11 mouse cellular contexts compared by ENCODE assay signal in genomic region chr16:76242850-76243249, GRCm38 (mm10).
A peak's percentile ranks its signal among the peaks of the same experiment; 100 is the strongest.
DNase-seq lines count a peak whose midpoint lies in the region; ATAC-seq and TF ChIP-seq lines count a peak whose summit lies in the region.
"Had no signal": no experiment of that assay in that cellular context is flagged by ENCODE, and none has a peak within 500 bp of the region (broad histone marks: within the 10 kb centered on the region; RNA-seq: fewer than 3 reads in every experiment).

No protein-coding gene starts in this region.

- no peaks in the 10 kb centered on the region for H3K36me3 ChIP-seq in kidney, embryonic 16.5 days (ENCODE audit: insufficient read depth, low read length)
- no peaks in the 10 kb centered on the region for H3K36me3 ChIP-seq in intestine, postnatal 0 days (ENCODE audit: control insufficient read depth, insufficient read depth)
- H3K36me3 ChIP-seq: embryonic facial prominence, embryonic 15.5 days; limb, embryonic 13.5 days; midbrain, embryonic 13.5 days had no signal

- no peak overlapping the region for H3K4me3 ChIP-seq in kidney, embryonic 16.5 days (ENCODE audit: low read length)
- H3K4me3 ChIP-seq in intestine, postnatal 0 days (ENCODE audit: low read depth, low read length) = no peak overlapping the region
- H3K4me3 ChIP-seq: embryonic facial prominence, embryonic 15.5 days; limb, embryonic 13.5 days; midbrain, embryonic 13.5 days had no signal

- H3K9me3 ChIP-seq in kidney, embryonic 16.5 days (ENCODE audit: low read length) = no peaks in the 10 kb centered on the region
- no peaks in the 10 kb centered on the region for H3K9me3 ChIP-seq in intestine, postnatal 0 days (ENCODE audit: control insufficient read depth)
- H3K9me3 ChIP-seq: embryonic facial prominence, embryonic 15.5 days; limb, embryonic 13.5 days; midbrain, embryonic 13.5 days had no signal

- peak; percentile 72 for DNase-seq in kidney, adult 18-20 months
- DNase-seq in cerebellum, adult 11 months = peak; percentile 42
- peak; percentile 51 for DNase-seq in lung, postnatal 10 days
- DNase-seq in embryo, embryonic 11 days = no peak
- no peak for DNase-seq in layer of hippocampus, postnatal 14 days (ENCODE audit: low spot score in 2 of 2)
- no peak for DNase-seq in layer of hippocampus, adult 11-12 months (ENCODE audit: low spot score)

- no peaks in the 10 kb centered on the region for H3K27me3 ChIP-seq in kidney, embryonic 16.5 days (ENCODE audit: insufficient read depth, low read length)
- H3K27me3 ChIP-seq in intestine, postnatal 0 days (replicated peaks; ENCODE audit: control insufficient read depth, insufficient read depth, low read length) = no peaks in the 10 kb centered on the region
- H3K27me3 ChIP-seq: embryonic facial prominence, embryonic 15.5 days; limb, embryonic 13.5 days; midbrain, embryonic 13.5 days had no signal

- peak; percentile 49 for TF ChIP-seq CTCF in intestine, postnatal 0 days (IDR thresholded peaks at IDR 0.05; ENCODE audit: low read depth)

- peaks cover 5% of the 10 kb centered on the region; the same call in 1 of the 2 replicates for H3K4me1 ChIP-seq in kidney, embryonic 16.5 days (ENCODE audit: insufficient read depth, low read length)
- no peaks in the 10 kb centered on the region for H3K4me1 ChIP-seq in intestine, postnatal 0 days (replicated peaks; ENCODE audit: control insufficient read depth, insufficient read depth, low read length)
- H3K4me1 ChIP-seq: embryonic facial prominence, embryonic 15.5 days; limb, embryonic 13.5 days; midbrain, embryonic 13.5 days had no signal

- H3K4me2 ChIP-seq in kidney, embryonic 16.5 days (replicated peaks; ENCODE audit: low read depth, low read length) = no peak overlapping the region
- no peak overlapping the region for H3K4me2 ChIP-seq in intestine, postnatal 0 days (replicated peaks; ENCODE audit: low read depth)
- H3K4me2 ChIP-seq: embryonic facial prominence, embryonic 15.5 days; limb, embryonic 13.5 days; midbrain, embryonic 13.5 days had no signal

- H3K27ac ChIP-seq in kidney, embryonic 16.5 days (ENCODE audit: low read length) = no peak overlapping the region
- H3K27ac ChIP-seq in intestine, postnatal 0 days (ENCODE audit: low read depth, low read length) = no peak overlapping the region
- H3K27ac ChIP-seq: embryonic facial prominence, embryonic 15.5 days; limb, embryonic 13.5 days; midbrain, embryonic 13.5 days had no signal

- ATAC-seq in kidney, embryonic 16.5 days (ENCODE audit: low FRiP score, low TSS enrichment) = no peak
- peak; percentile 100 for ATAC-seq in intestine, postnatal 0 days
- ATAC-seq: midbrain, embryonic 13.5 days had no signal

- H3K9ac ChIP-seq in kidney, embryonic 16.5 days (replicated peaks; ENCODE audit: low read length) = no peak overlapping the region
- no peak overlapping the region for H3K9ac ChIP-seq in intestine, postnatal 0 days (ENCODE audit: low read depth, low read length)
- H3K9ac ChIP-seq: embryonic facial prominence, embryonic 15.5 days; limb, embryonic 13.5 days; midbrain, embryonic 13.5 days had no signal

- 76% methylated on average over 2 of the region's 2 CpGs for WGBS in kidney, embryonic 16.5 days
- 63% methylated on average over 2 of the region's 2 CpGs for WGBS in intestine, postnatal 0 days

Comparison
In these comparisons a context has a peak if more than half of its experiments do, and no peak if none do; other contexts are left out.
1. DNase-seq: peak in kidney, adult 18-20 months (single experiment), cerebellum, adult 11 months (single experiment) and lung, postnatal 10 days (single experiment); none in embryo, embryonic 11 days (single experiment), layer of hippocampus, postnatal 14 days (0 of 2) and layer of hippocampus, adult 11-12 months (single experiment).